Mouse (Mus musculus) right cerebral cortex, postnatal 10 days (tissue): ENCODE measurements around the gene Dnajc9.

Source experiments
- DNase-seq, 2 experiments: peaks; one replicate each; pipeline ENCODE4 v3.0.0; 2021; ENCODE audit warnings: low spot score in 2 of 2

Gene Dnajc9

GRCm38 (mm10) chr14:20388441-20389129, at the start of gene Dnajc9:
Gene Dnajc9, minus strand, starts transcription at chr14:20388910.
- peak; percentile 96 to 97 for DNase-seq

- DNase-seq = no peak
Measured at GRCm38 (mm10) chr14:20436976-20437375, 48.3 kb upstream of the Dnajc9 start.

GRCm38 (mm10) chr14:20432420-20432819, 43.7 kb upstream of the Dnajc9 start:
- no peak for DNase-seq

GRCm38 (mm10) chr14:20431726-20432125, 43.0 kb upstream of the Dnajc9 start:
- DNase-seq = no peak

DNA sequence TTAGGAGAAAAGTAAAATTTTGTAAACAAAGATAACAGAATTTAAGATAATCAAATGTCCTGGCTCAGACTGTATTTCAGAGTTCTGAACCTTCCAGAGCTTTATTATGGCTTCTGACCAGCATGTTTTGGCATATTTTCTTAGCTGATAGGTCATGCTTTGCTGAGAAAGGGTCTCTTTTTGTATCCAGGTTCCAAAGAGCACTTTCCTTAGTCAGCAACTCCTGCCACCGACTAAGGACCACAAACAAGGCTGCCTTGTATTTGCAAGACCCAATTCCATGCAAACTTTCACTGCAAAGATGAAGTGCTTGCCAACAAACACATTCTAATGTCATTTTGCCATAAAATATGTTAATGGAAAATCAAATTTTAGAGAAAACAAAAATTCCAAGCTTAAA, 41.1 kb upstream of the Dnajc9 start:
- no peak for DNase-seq

- DNase-seq = no peak
Measured at GRCm38 (mm10) chr14:20428593-20428992, 39.9 kb upstream of the Dnajc9 start.

GRCm38 (mm10) chr14:20423046-20423445, 34.3 kb upstream of the Dnajc9 start:
- DNase-seq = no peak

DNA sequence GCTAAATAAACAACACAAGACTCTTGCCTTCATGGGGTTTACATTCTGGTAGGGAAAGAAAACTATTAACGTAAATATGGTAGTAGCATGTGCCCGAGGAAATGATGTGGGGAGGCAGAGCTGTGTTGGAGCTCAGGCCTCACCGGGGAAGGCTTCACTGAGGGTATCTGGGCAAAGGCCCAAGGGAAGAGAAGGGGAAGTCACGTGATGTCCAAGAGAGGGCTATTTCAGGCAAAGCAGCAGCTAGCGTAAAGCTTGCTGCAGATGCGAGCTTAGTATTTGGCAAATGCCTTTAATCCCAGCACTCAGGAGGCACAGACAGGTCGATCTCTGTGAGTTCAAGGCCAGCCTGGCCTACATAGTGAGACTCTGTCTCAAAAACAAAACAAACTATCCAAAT, 33.5 kb upstream of the Dnajc9 start:
- peak; percentile 31 to 36 for DNase-seq

GRCm38 (mm10) chr14:20400071-20400470, 11.4 kb upstream of the Dnajc9 start:
- DNase-seq = peak in 1 of 2 experiments; percentile 51

DNA sequence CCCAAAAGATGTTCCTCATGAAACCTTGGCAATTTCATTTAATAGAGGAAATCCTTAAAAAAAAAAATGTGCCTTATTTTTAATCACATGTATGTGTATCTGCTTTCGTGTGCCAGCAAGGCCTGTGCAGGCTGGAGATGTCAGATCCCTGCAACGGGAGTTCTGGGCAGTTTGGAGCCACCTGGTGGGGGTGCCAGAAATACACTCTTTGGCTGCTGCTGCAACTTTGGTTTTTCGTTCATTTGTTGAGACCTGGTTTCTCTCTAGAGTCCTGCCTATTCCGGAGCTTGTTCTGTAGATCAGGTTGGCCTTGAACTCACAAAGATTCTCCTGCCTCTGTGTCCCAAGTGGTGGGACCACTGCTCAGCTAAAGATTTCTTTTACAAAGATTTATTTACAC, 10.2 kb upstream of the Dnajc9 start:
- no peak for DNase-seq

DNA sequence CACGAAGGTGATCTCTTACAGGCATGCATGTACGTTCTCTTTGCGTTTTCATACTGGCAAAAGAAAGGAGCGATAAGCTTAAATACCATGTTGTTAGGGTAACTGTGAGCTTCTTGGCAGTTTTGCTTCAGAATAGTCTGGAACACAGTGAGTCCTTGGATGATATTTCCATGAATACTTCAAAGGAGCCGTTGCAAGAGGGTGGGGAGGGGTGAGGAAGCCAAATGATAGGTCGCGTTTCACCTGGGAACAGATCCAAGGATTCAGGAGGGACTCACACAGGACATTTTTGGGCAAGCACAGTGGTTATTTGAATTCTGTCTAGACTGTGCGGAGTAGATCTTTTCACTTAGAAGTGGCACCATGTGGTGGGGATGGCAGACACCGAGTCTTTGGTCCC, 8.5 kb upstream of the Dnajc9 start:
- no peak for DNase-seq

- peak; percentile 97 for DNase-seq
Measured at GRCm38 (mm10) chr14:20393205-20393913, 4.6 kb upstream of the Dnajc9 start, which contains the start of gene Mrps16. Gene Mrps16, minus strand, starts transcription at chr14:20393634.

- DNase-seq = no peak
Measured at GRCm38 (mm10) chr14:20392326-20392725, 3.6 kb upstream of the Dnajc9 start.

- no peak for DNase-seq
Measured at GRCm38 (mm10) chr14:20389446-20390079, 853 bp upstream of the Dnajc9 start.

- no peak for DNase-seq
Measured at GRCm38 (mm10) chr14:20379753-20380430, 8.8 kb downstream of the Dnajc9 start.

DNA sequence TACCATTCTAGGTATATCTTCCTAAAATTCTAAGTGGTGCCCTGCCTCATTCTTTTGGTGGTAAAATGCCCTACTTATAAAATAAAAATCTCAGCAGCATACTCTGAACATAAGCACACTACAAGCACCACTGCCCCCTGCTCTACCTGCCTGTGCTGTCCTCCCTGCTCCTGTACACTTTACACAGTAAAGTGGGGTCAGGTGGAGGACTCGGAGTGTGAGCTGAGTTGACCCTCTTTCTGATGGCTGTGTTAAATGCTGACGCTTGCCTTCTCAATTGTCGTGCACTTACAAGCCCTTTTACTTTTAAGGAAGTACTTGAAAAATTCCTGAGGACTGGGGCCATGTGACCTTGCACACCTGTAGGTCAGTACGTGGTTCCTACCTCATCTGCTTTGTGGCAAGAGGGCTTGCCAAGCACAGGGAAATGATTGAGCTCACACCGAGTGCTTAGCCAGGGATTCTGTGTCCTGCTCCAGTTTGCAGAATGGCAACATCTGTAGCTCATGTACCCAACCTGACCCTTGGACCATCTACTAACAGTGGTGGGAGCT, 9.5 kb downstream of the Dnajc9 start:
- no peak for DNase-seq

- DNase-seq = no peak
Measured at GRCm38 (mm10) chr14:20378313-20379061, 10.2 kb downstream of the Dnajc9 start.

DNA sequence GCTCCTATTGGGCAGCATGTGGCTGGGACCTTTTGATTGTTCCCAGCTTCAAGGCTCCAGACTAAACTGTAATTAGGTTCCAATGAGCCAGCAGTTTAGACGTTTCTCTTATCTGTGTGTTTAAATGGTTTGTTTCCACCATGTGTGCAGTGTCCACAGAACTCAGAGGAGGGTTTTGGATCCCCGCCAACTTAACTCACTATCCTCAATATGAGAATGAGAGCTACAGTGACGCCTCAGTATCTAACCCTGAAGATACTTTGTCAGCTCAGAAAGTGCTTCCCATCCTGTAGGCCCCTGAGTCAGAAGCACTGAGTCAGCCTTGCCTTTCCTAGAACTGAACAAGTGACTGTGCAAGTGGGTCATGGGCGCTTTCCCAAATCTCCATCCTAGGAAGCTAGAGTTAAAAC, 11.6 kb downstream of the Dnajc9 start:
- no peak for DNase-seq

DNA sequence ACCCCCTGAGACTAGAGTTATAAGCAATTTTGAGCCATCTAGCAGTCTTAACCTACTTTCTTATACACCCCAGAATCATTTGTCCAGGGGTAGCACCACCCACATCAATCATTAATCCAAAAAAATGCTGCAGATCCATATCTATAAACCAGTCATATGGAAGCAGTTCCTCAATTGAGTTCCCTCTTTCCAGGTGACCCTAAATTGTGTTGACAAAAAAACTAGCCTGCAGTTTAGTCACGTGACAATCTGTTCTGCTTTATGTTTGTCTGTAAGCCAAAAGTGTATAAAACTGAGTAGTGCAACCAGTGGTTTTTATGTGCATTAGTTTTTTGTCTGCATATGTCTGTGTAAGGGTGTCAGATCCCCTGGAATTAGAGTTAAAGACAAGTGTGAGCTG, 16.9 kb downstream of the Dnajc9 start:
- no peak for DNase-seq

GRCm38 (mm10) chr14:20370798-20371197, 17.9 kb downstream of the Dnajc9 start:
- DNase-seq = no peak

GRCm38 (mm10) chr14:20368271-20368670, 20.4 kb downstream of the Dnajc9 start:
- no peak for DNase-seq
